8 mouse cellular contexts compared by ENCODE assay signal in genomic region chr10:59908776-59909315, GRCm38 (mm10). TPM values are rescaled to one million over a fixed set of nuclear protein-coding genes. Genes with fewer than 3 reads are reported as not detected.
DNase-seq lines count a peak whose midpoint lies in the region; ATAC-seq and TF ChIP-seq lines count a peak whose summit lies in the region.
"Had no signal": no experiment of that assay in that cellular context is flagged by ENCODE, and none has a peak within 500 bp of the region (broad histone marks: within the 10 kb centered on the region; RNA-seq: fewer than 3 reads in every experiment).

No protein-coding gene starts in this region.

- no peak for ATAC-seq in kidney, postnatal 0 days (replicated peaks; ENCODE audit: low FRiP score, low read depth)
- ATAC-seq in limb, embryonic 15.5 days (ENCODE audit: insufficient number of reproducible peaks, low FRiP score, low TSS enrichment, low read depth) = no peak

- DNase-seq in kidney, postnatal 0 days (ENCODE audit: low spot score) = no peak
- DNase-seq in kidney, adult 8-10 months = no peak
- DNase-seq in embryonic facial prominence, embryonic 10.5 days (ENCODE audit: low spot score) = no peak
- no peak for DNase-seq in cerebellum, adult 11-12 months
- no peak for DNase-seq in spleen, postnatal 4 days (ENCODE audit: low spot score in 2 of 2)
- DNase-seq: right cerebral cortex, postnatal 4 days had no signal

- H3K4me3 ChIP-seq in kidney, postnatal 0 days (replicated peaks; ENCODE audit: low read depth, low read length) = no peak overlapping the region
- H3K4me3 ChIP-seq in ES-Bruce4 (ENCODE audit: low read depth, low read length) = 0 out of 2 replicates have a peak overlapping the region, but pooled peaks have one; percentile 15
- H3K4me3 ChIP-seq in embryonic facial prominence, embryonic 10.5 days = peak overlapping the region; percentile 38
- H3K4me3 ChIP-seq in limb, embryonic 15.5 days = no peak overlapping the region

- no peak overlapping the region for H3K9ac ChIP-seq in kidney, postnatal 0 days (ENCODE audit: low read depth, low read length)
- H3K9ac ChIP-seq in ES-Bruce4 (ENCODE audit: low read depth, poor library complexity, severe bottlenecking) = no peak overlapping the region
- H3K9ac ChIP-seq in limb, embryonic 15.5 days = no peak overlapping the region

- H3K4me2 ChIP-seq in kidney, postnatal 0 days (ENCODE audit: low read length) = peak overlapping the region; percentile 30
- peak overlapping the region; percentile 37; the same call in 1 of the 2 replicates for H3K4me2 ChIP-seq in limb, embryonic 15.5 days

- TF ChIP-seq POLR2A in ES-Bruce4 (IDR thresholded peaks at IDR 0.05; ENCODE audit: insufficient read depth, low read length) = no peak

- H3K9me3 ChIP-seq in kidney, postnatal 0 days (replicated peaks; ENCODE audit: low read length) = no peaks in the 10 kb centered on the region
- no peaks in the 10 kb centered on the region for H3K9me3 ChIP-seq in ES-Bruce4 (replicated peaks; ENCODE audit: control insufficient read depth, insufficient read depth, low read length, poor library complexity, severe bottlenecking)
- no peaks in the 10 kb centered on the region for H3K9me3 ChIP-seq in embryonic facial prominence, embryonic 10.5 days
- no peaks in the 10 kb centered on the region for H3K9me3 ChIP-seq in limb, embryonic 15.5 days

- no peak for TF ChIP-seq EP300 in ES-Bruce4 (IDR thresholded peaks at IDR 0.05; ENCODE audit: insufficient read depth, low read depth, low read length)

- no peaks in the 10 kb centered on the region for H3K27me3 ChIP-seq in kidney, postnatal 0 days (ENCODE audit: insufficient read depth, low read length)
- H3K27me3 ChIP-seq in ES-Bruce4 (ENCODE audit: control insufficient read depth, insufficient read depth, low read length, poor library complexity, severe bottlenecking) = no peaks in the 10 kb centered on the region
- H3K27me3 ChIP-seq in embryonic facial prominence, embryonic 10.5 days (replicated peaks; ENCODE audit: low read depth, poor library complexity, severe bottlenecking) = peaks cover 16% of the 10 kb centered on the region; the same call in 1 of the 2 replicates
- no peaks in the 10 kb centered on the region for H3K27me3 ChIP-seq in limb, embryonic 15.5 days

- no peak for TF ChIP-seq CTCF in kidney, postnatal 0 days (IDR thresholded peaks at IDR 0.05; ENCODE audit: low read depth)
- TF ChIP-seq CTCF in ES-Bruce4 (IDR thresholded peaks at IDR 0.05; ENCODE audit: low read depth, low read length) = no peak

- H3K4me1 ChIP-seq in kidney, postnatal 0 days (replicated peaks; ENCODE audit: insufficient read depth, low read length) = peaks cover 24% of the 10 kb centered on the region
- H3K4me1 ChIP-seq in ES-Bruce4 (ENCODE audit: control insufficient read depth, insufficient read depth, low read length) = peaks cover 7% of the 10 kb centered on the region
- peaks cover 57% of the 10 kb centered on the region for H3K4me1 ChIP-seq in embryonic facial prominence, embryonic 10.5 days
- H3K4me1 ChIP-seq in limb, embryonic 15.5 days = peaks cover 47% of the 10 kb centered on the region

- peak overlapping the region; percentile 76 for H3K27ac ChIP-seq in kidney, postnatal 0 days
- peak overlapping the region; percentile 42 for H3K27ac ChIP-seq in ES-Bruce4 (ENCODE audit: insufficient read depth, low read length)
- H3K27ac ChIP-seq in embryonic facial prominence, embryonic 10.5 days (replicated peaks) = peak overlapping the region; percentile 71
- H3K27ac ChIP-seq in limb, embryonic 15.5 days = peak overlapping the region; percentile 84

- no peaks in the 10 kb centered on the region for H3K36me3 ChIP-seq in kidney, postnatal 0 days (ENCODE audit: insufficient read depth, low read length)
- no peaks in the 10 kb centered on the region for H3K36me3 ChIP-seq in ES-Bruce4 (ENCODE audit: control insufficient read depth, insufficient read depth, low read length, poor library complexity, severe bottlenecking)
- H3K36me3 ChIP-seq in embryonic facial prominence, embryonic 10.5 days (replicated peaks) = no peaks in the 10 kb centered on the region
- no peaks in the 10 kb centered on the region for H3K36me3 ChIP-seq in limb, embryonic 15.5 days

- WGBS in kidney, postnatal 0 days = 40% methylated on average over 7 of the region's 7 CpGs
- WGBS in embryonic facial prominence, embryonic 10.5 days = 54% methylated on average over 7 of the region's 7 CpGs
- 46% methylated on average over 7 of the region's 7 CpGs for WGBS in limb, embryonic 15.5 days

RNA-seq across cellular contexts. Expression of gene Dnajb12, which starts 29.5 kb away (rescaled TPM):
- polyA plus RNA-seq in kidney, postnatal 0 days (2015; fragmentation: Nextera tagmentation; extraction: Ambion mirVana) = 27.9 and 30.2 TPM in 2 replicates
- polyA plus RNA-seq in ES-Bruce4 (2011; ENCODE audit: insufficient read depth, insufficient read length, low read depth, missing spikeins) = 29.3 and 29.6 TPM in 2 replicates
- 27.0 TPM in 2 replicates for polyA plus RNA-seq in embryonic facial prominence, embryonic 10.5 days (2016; fragmentation: Nextera tagmentation; extraction: Ambion mirVana)
- polyA plus RNA-seq in limb, embryonic 15.5 days (2015; fragmentation: Nextera tagmentation; extraction: Ambion mirVana) = 19.5 and 22.9 TPM in 2 replicates

RNA-seq across cellular contexts. Expression of gene Ddit4, which starts 42.8 kb away (rescaled TPM):
- polyA plus RNA-seq in kidney, postnatal 0 days (2015; fragmentation: Nextera tagmentation; extraction: Ambion mirVana) = 23.0 and 24.0 TPM in 2 replicates
- polyA plus RNA-seq in ES-Bruce4 (2011; ENCODE audit: insufficient read depth, insufficient read length, low read depth, missing spikeins) = 172 and 176 TPM in 2 replicates
- polyA plus RNA-seq in embryonic facial prominence, embryonic 10.5 days (2016; fragmentation: Nextera tagmentation; extraction: Ambion mirVana) = 35.9 and 42.0 TPM in 2 replicates
- 63.6 and 77.1 TPM in 2 replicates for polyA plus RNA-seq in limb, embryonic 15.5 days (2015; fragmentation: Nextera tagmentation; extraction: Ambion mirVana)

Comparison
In these comparisons a context has a peak if more than half of its experiments do, and no peak if none do; other contexts are left out.
1. H3K4me3 ChIP-seq: peak in ES-Bruce4 (single experiment) and embryonic facial prominence, embryonic 10.5 days (single experiment); none in kidney, postnatal 0 days (single experiment) and limb, embryonic 15.5 days (single experiment).
2. Peak in every context shown above with its lines, with median percentiles within 50 percentile points of each other: H3K27ac ChIP-seq.